Mouse (Mus musculus) gastrocnemius, adult 2 months (tissue): Measurements from ENCODE around the gene Ddx10. TPM values are rescaled to one million over a fixed set of nuclear protein-coding genes. Genes with fewer than 3 reads are reported as not detected.
A peak's percentile ranks its signal among the peaks of the same experiment; 100 is the strongest.

Source experiments
- DNase-seq: peaks from one replicate; pipeline ENCODE4 v3.0.0; 2022
- H3K27ac ChIP-seq: fragments of 200-600 bp; 2 replicates; pipeline ENCODE4 v1.8.1; 2022; ENCODE audit warnings: mild to moderate bottlenecking
- H3K4me3 ChIP-seq: fragments of 200-600 bp; 2 replicates; pipeline ENCODE4 v1.8.1; 2022; ENCODE audit warnings: mild to moderate bottlenecking, moderate library complexity
- CTCF ChIP-seq: fragments of 200-600 bp; IDR thresholded peaks from 2 replicates; pipeline ENCODE4 v1.8.1; 2022; ENCODE audit warnings: antibody characterized with exemption, mild to moderate bottlenecking, moderate library complexity
- intact Hi-C: fragments of 180-260 bp; cut with DNase I; formaldehyde crosslinking; loops from one replicate; pipeline ENCODE4 v1.15.1; 2025
- long read RNA-seq, 2 experiments: library from polyadenylated mRNA; stranded (forward); transcript quantifications; one replicate each; pipeline ENCODE4 v2.0.0; 2021
- total RNA-seq, 2 experiments: library from RNA; stranded (reverse); gene quantifications; 2 replicates each; pipeline ENCODE4 v1.2.3; 2021

Gene Ddx10
- 10 to 100 TPM in 1 of 2 experiments, 1 to 10 TPM in 1; 9.9 to 10.7 TPM for total RNA-seq
- long read RNA-seq, experiment 1, transcript Ddx10-201 (18 exons, 3,128 nt), result major isoform, 13 of 17 reads
- long read RNA-seq, experiment 1, partial matches to known transcripts, result 4 of 17 reads
- long read RNA-seq, experiment 1, other reads (novel, unspliced or antisense), result 0 of 17 reads
- long read RNA-seq, experiment 2, transcript Ddx10-201 (18 exons, 3,128 nt), result major isoform, 15 of 17 reads
- long read RNA-seq, experiment 2, partial matches to known transcripts, result 1 of 17 reads
- long read RNA-seq, experiment 2, other reads (novel, unspliced or antisense), result 1 of 17 reads

DNA sequence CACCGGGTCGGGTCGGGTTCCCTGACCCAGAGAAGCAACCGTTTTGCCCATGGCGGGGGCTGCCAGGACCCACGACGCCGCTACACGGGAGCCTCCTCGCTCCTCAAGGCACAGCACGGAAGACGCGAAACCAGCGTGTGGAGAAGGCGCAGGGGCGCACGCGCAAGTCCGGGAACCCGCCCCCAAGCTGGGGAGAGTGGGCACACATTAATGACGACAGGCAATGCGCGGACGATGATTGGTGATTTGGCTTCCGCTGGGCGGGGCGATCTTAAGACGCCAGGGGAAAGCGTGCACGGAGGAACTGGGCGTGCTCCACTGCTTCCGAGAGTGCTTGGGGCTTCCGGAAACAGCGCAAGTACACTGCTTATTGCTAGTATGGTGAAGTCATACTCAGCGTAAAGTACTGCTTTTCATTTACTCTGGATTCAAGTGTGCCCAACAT lies at the start of gene Ddx10:
TSS of gene Ddx10 (minus strand) at position 101 of the 445 bp plus-strand sequence.
- Histone ChIP-seq H3K27ac (peak within 1 kb of the TSS; percentile 84), H3K4me3 (peak within 1 kb of the TSS; percentile 98)
- TF ChIP-seq CTCF, result no peak
- peak; percentile 98 for DNase-seq
- intact Hi-C loops, result loop anchor here (5.0 to 10.0 kb wide), 2 partner anchors 289 to 417 kb away; partner anchors contain the start of genes Atm and Npat

DNA sequence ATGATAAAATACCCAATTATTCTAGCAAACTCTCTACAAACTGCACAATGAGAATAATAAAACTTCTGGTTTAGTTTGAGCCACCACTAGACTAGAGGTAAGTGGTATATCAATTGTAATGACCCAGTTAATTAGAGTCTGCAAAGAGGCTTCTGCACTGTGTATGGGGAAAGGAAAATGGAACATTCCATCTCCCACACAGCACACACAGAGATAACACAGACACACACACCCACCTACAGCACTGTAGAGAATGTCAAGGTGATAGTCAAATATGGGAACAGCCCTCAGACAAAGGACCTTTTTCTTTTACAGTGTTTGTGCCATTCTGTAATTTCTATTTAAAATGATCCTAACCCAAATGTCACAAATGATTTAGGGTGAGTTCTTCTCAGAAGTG lies 45.0 kb upstream of the Ddx10 start:
- Histone ChIP-seq H3K27ac (no peak overlapping the region), H3K4me3 (no peak overlapping the region)
- no peak for DNase-seq
- TF ChIP-seq CTCF, result no peak
- intact Hi-C loops, result no loop called here

- TF ChIP-seq CTCF, result no peak
- H3K4me3 ChIP-seq, result no peak overlapping the region
- DNase-seq, result no peak
- intact Hi-C loops, result no loop called here
- no peak overlapping the region for H3K27ac ChIP-seq
These were observed 42.2 kb upstream of the Ddx10 start for GRCm38 (mm10) chr9:53290006-53290405.

GRCm38 (mm10) chr9:53286793-53287192 lies 38.9 kb upstream of the Ddx10 start:
- no peak overlapping the region for H3K27ac ChIP-seq
- intact Hi-C loops, result no loop called here
- no peak overlapping the region for H3K4me3 ChIP-seq
- no peak for DNase-seq
- no peak for TF ChIP-seq CTCF

GRCm38 (mm10) chr9:53278997-53279396 lies 31.1 kb upstream of the Ddx10 start:
- DNase-seq, result no peak
- intact Hi-C loops, result no loop called here
- no peak overlapping the region for H3K27ac ChIP-seq
- no peak overlapping the region for H3K4me3 ChIP-seq
- no peak for TF ChIP-seq CTCF

DNA sequence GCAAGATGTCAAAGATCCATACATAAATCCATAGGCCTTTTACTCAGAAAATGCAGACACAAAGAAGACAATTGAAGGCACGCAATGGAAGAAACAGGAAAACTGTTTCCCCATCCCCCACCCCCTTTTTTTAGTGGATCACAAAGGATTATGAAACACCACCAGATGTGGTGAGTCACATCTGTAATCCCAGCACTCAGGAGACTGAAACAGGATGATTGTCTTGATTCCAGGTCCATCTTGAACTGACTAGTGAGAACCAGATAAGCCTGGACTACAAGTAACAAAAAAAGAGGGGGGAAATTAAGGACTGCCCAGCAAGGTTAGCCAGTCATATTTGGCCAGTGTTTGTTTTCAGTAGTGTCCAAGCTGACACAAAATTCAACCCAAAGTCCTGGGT lies 28.5 kb upstream of the Ddx10 start:
- intact Hi-C loops, result no loop called here
- DNase-seq, result no peak
- H3K27ac ChIP-seq, result peak overlapping the region; percentile 81
- TF ChIP-seq CTCF, result no peak
- no peak overlapping the region for H3K4me3 ChIP-seq

GRCm38 (mm10) chr9:53272714-53273113 lies 24.9 kb upstream of the Ddx10 start:
- TF ChIP-seq CTCF, result no peak
- H3K4me3 ChIP-seq, result no peak overlapping the region
- DNase-seq, result no peak
- no peak overlapping the region for H3K27ac ChIP-seq
- intact Hi-C loops, result no loop called here

- TF ChIP-seq CTCF, result no peak
- H3K27ac ChIP-seq, result no peak overlapping the region
These were observed 24.4 kb upstream of the Ddx10 start for GRCm38 (mm10) chr9:53272207-53272606.

GRCm38 (mm10) chr9:53271281-53272022 lies 23.6 kb upstream of the Ddx10 start:
- no peak overlapping the region for H3K27ac ChIP-seq

More at GRCm38 (mm10) chr9:53272207-53272606, 24.4 kb upstream of the Ddx10 start:
- DNase-seq, result no peak
- intact Hi-C loops, result no loop called here
- no peak overlapping the region for H3K4me3 ChIP-seq

GRCm38 (mm10) chr9:53269466-53269755 lies 21.6 kb upstream of the Ddx10 start:
- TF ChIP-seq CTCF, result no peak
- intact Hi-C loops, result loop anchor here (10.0 kb wide), 1 partner anchor 75 kb away; no protein-coding TSS in a partner anchor
- Histone ChIP-seq H3K27ac (no peak overlapping the region), H3K4me3 (no peak overlapping the region)
- DNase-seq, result no peak

More at GRCm38 (mm10) chr9:53271281-53272022, 23.6 kb upstream of the Ddx10 start:
- no peak for DNase-seq
- H3K4me3 ChIP-seq, result no peak overlapping the region
- intact Hi-C loops, result no loop called here
- TF ChIP-seq CTCF, result no peak

- Histone ChIP-seq H3K4me3 (no peak overlapping the region), H3K27ac (no peak overlapping the region)
- intact Hi-C loops, result loop anchor here (10.0 kb wide), 1 partner anchor 76 kb away; no protein-coding TSS in a partner anchor
- TF ChIP-seq CTCF, result peak; percentile 53
- DNase-seq, result no peak
These were observed 21.0 kb upstream of the Ddx10 start for GRCm38 (mm10) chr9:53268731-53269465.

- Histone ChIP-seq H3K4me3 (no peak overlapping the region), H3K27ac (peak overlapping the region; percentile 38; the same call in 1 of the 2 replicates)
- DNase-seq, result peak; percentile 40
- intact Hi-C loops, result loop anchor here (10.0 kb wide), 1 partner anchor 77 kb away; no protein-coding TSS in a partner anchor
- no peak for TF ChIP-seq CTCF
These were observed 20.2 kb upstream of the Ddx10 start for GRCm38 (mm10) chr9:53268036-53268435.
